Mouse (Mus musculus): ENCODE measurements around the gene Gpr165. TPM values are rescaled to one million over a fixed set of nuclear protein-coding genes. Genes with fewer than 3 reads are reported as not detected.

Gene Gpr165
- not detected for polyA plus RNA-seq (2014; fragmentation: Illumina TruSeq; extraction: RNeasy Lipid Tissue Mini Kit (QIAGEN cat#74804); ENCODE audit: low read depth, low replicate concordance)

GRCm38 (mm10) chrX:96712907-96713774, at the start of gene Gpr165:
Gpr165 (plus strand) TSS chrX:96713441.

